Mouse (Mus musculus) cerebellum, postnatal 36 days (tissue): ENCODE results near the gene Gm43064.
"Not testable (repeated sequence)": the region's sequence is repeated elsewhere in the genome, so short reads cannot be mapped to it uniquely, and the experiment has no call there.

Experiments
- DNase-seq, 2 experiments: peaks; one replicate each; pipeline ENCODE4 v3.0.0; 2021 to 2022; ENCODE audit warnings: mixed read lengths in 2 of 2

Gene Gm43064

GRCm38 (mm10) chr3:103801631-103802531 is 7.5 kb upstream of the Gm43064 start:
- DNase-seq = peak; percentile 52 to 54

GRCm38 (mm10) chr3:103802861-103803260 is 6.5 kb upstream of the Gm43064 start:
- DNase-seq = no peak

GRCm38 (mm10) chr3:103805671-103806070 is 3.7 kb upstream of the Gm43064 start:
- DNase-seq = no peak

- no peak for DNase-seq
These were observed 402 bp downstream of the Gm43064 start for GRCm38 (mm10) chr3:103809799-103810150.

DNA sequence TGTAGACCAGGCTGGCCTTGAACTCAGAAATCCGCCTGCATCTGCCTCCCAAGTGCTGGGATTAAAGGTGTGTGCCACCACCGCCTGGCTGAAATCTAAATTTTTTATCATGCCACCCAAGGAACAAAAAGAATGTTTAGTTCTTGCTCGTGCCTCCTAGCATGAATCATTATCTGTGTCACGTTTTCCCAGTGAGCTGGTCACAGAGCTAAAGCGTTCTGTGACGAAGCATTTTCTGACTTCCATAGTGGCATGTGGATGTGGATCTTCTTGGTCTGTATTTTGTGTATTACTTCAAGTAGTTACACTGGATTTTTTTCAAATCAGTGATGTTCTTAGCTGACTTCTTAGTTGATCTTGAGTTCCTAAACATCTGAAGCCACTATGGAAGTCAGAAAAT is 1.6 kb downstream of the Gm43064 start:
- DNase-seq = no peak

- no peak for DNase-seq
These were observed 18.2 kb downstream of the Gm43064 start for GRCm38 (mm10) chr3:103827548-103827947.

- no peak for DNase-seq
These were observed 19.7 kb downstream of the Gm43064 start for GRCm38 (mm10) chr3:103829036-103829435.

- DNase-seq = not testable (repeated sequence)
These were observed 21.3 kb downstream of the Gm43064 start for GRCm38 (mm10) chr3:103830681-103831080.

GRCm38 (mm10) chr3:103831146-103831545 is 21.8 kb downstream of the Gm43064 start:
- peak; percentile 40 to 43 for DNase-seq

DNA sequence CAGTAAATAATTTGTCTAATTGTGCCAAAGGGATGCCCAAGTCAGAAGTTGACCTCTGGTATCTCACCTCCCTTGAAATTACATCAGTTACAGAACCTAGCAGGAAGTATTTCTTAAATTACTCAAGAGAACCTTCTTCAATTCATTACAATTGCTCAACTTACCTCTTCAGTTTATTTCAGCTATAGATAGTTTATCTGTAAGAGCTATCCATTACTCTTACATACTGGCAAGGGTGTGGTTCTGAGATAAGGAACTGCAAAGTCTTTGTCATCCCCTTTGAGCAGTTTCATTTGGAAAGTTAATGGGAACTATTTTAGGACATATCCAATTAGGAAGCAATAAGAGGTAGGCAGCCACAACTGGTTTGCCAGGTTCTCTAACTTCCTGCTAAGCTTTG is 23.1 kb downstream of the Gm43064 start, which contains the start of gene Bcl2l15:
Bcl2l15 (plus strand) TSS at position 176 of the 400 bp plus-strand sequence.
- DNase-seq = no peak

GRCm38 (mm10) chr3:103834001-103834400 is 24.6 kb downstream of the Gm43064 start:
- DNase-seq = no peak

DNA sequence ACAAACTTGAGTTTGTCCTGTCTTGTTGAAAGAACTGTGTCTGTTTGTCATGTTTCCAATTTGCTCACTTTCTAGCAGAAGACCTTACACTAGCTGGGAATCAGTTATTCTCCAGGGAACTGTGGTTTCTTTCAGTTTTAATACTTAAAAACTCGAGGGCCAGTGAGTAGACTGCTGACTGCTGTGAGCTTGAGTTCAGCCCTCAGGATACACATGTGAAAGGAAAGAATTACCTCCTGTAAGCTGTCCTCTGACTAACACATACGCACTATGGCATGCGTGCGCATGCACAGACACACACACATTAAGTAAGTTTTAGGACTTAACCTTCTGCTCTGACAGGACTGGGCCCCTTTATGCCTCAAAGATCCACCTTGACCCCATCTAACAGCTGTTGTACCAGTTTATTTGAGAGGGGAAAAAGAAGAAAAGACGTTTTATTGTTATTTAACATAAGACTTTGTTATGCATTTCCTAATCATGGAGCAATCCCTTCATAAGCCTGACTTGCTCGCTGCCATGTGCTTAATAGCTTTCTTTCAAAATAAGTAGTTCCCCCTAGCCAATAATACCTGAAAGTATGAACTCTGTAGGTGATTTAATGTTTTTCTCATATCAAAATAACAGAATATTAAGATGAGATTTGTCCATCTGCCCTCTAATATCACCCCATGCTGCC is 26.0 kb downstream of the Gm43064 start:
- DNase-seq = no peak

DNA sequence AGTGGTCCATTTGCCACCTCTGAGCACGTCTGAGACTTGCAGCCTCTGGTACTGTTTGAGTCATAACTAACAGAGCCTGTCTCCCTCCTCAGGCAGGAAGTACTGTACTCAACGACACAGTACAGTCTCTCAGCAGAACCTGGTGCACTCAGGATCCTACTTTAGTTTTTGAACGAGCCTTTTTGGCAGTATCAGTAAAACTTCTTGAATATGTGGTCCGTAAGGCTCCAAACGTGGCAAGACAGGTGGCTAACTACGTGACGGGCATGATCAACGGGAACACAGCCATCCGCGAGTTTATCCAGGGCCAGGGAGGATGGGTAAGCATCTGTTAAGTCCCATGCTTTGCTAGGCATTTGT is 26.6 kb downstream of the Gm43064 start:
- DNase-seq = peak; percentile 58 to 64

DNA sequence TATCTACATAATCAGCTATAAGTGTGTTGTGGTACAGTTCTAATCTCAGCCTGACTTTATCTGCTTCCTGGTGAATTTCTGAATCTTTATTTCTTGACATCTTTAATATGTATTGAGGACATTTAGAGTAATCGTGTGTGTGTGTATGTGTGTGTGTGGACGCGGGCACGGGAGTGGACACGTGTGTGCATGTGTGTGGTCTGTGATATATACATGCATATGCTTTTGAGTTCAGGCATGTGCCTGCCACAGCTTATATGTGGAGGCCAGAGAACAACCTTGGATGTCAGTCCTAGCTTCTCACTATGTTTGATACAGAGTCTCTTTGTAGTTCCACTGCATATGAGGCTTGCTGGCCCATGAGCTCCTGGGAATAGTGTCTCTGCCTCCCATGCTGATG is 27.1 kb downstream of the Gm43064 start:
- DNase-seq = peak in 1 of 2 experiments; percentile 17

DNA sequence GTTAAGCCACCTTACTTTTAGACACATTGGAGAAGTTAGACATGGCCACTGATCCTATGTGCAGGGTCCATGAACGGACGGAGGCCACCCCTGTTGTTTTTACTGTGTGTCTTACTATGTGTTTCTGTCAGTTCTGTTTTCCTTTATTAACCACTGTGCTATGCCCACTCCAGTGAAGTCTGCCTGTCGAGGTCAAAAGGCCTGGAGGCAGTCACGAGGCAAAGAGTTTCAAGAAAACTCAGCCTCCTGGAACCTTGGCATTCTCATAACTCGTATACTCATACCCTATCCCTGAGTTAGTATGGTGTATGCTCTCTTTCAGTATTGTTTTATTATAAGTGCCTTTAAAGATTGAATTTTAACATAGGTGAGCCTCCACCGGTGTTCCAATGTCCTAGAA is 30.3 kb downstream of the Gm43064 start:
- DNase-seq = no peak

DNA sequence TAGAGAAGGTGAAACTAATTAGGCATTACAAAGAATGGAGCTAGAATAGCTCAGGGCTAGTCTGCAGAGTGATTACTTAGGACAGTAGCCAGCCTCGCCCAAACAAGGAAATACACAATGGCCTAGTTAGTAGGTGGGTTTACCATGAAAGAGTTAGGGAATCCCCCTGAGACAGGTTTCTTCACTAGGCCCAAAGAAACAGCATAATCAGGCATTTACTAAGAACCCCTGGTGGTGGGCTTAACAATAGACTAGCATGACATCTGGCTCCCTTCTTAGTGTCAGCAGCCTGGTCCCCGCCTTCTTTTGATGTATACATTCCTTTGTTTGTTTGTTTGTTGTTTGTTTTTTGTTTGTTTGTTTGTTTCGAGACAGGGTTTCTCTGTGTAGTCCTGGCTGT is 30.8 kb downstream of the Gm43064 start:
- not testable (repeated sequence) for DNase-seq

GRCm38 (mm10) chr3:103840946-103841345 is 31.6 kb downstream of the Gm43064 start:
- DNase-seq = not testable (repeated sequence)

GRCm38 (mm10) chr3:103850644-103851363 is 41.4 kb downstream of the Gm43064 start:
- peak; percentile 88 to 90 for DNase-seq

GRCm38 (mm10) chr3:103851481-103851880 is 42.1 kb downstream of the Gm43064 start:
- DNase-seq = peak; percentile 37 to 55

- peak; percentile 47 to 63 for DNase-seq
These were observed 42.5 kb downstream of the Gm43064 start for GRCm38 (mm10) chr3:103851882-103852281.

DNA sequence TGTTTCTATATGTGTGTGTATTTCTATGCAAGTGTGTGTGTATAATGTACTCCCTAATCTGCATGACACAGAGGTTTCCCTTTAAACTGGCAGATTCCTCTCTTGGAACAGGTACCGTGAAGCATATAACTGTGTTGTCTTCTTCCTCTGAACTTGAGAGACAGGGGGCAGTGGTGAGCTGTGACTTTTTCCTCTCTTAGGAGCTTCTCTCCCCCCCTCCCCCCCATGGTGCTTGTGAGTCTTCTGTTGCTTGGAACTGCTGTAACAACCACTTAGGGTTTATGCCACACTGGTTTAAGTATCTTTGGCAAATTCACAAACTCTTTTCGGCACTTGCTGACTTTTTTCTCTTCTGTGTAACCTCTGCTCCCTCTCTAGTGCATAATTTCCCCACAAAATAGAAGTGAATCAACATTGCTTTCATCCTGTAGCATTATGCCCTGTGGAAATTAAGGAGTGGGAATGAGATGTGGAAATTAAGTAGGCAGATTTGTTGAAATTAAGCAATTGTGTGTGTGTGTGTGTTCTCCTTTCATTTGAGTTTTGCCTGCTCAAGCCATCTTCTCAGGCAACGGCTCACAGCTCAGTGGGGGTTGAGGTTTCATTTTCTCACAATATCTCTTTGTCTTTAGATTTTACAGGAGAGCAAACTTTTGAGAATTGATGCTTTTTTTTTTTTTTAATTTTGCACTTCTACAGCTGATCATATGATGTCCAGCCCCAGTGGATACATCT is 43.4 kb downstream of the Gm43064 start:
- peak; percentile 84 to 91 for DNase-seq

GRCm38 (mm10) chr3:103853804-103854203 is 44.4 kb downstream of the Gm43064 start:
- DNase-seq = peak; percentile 49 to 63
